10 mouse cellular contexts compared by ENCODE assay signal in genomic region chr9:25317827-25318505, GRCm38 (mm10).
DNase-seq lines count a peak whose midpoint lies in the region; ATAC-seq and TF ChIP-seq lines count a peak whose summit lies in the region.
"Had no signal": no experiment of that assay in that cellular context is flagged by ENCODE, and none has a peak within 500 bp of the region (broad histone marks: within the 10 kb centered on the region; RNA-seq: fewer than 3 reads in every experiment).

No protein-coding gene starts in this region.

- TF ChIP-seq CTCF in hindbrain, postnatal 0 days (IDR thresholded peaks at IDR 0.05; ENCODE audit: low read depth): peak; percentile 95

- H3K36me3 ChIP-seq in liver, embryonic 12.5 days: peaks cover under 1% of the 10 kb centered on the region; the same call in 1 of the 2 replicates
- no peaks in the 10 kb centered on the region for H3K36me3 ChIP-seq in hindbrain, postnatal 0 days (ENCODE audit: insufficient read depth, low read length)

- WGBS in liver, embryonic 12.5 days (ENCODE audit: insufficient replicate concordance): 51% methylated on average over 4 of the region's 4 CpGs
- 50% methylated on average over 4 of the region's 4 CpGs for WGBS in hindbrain, postnatal 0 days

- H3K4me2 ChIP-seq in liver, embryonic 12.5 days: no peak overlapping the region
- H3K4me2 ChIP-seq in hindbrain, postnatal 0 days (ENCODE audit: low read depth, low read length): no peak overlapping the region
- H3K4me2 ChIP-seq: limb, embryonic 15.5 days had no signal

- ATAC-seq in liver, embryonic 12.5 days: no peak; the same call in 1 of the 2 replicates
- ATAC-seq in hindbrain, postnatal 0 days: peak; percentile 94
- peak; percentile 92 for ATAC-seq in megakaryocyte progenitor cell, adult 5-6 weeks (replicated peaks; ENCODE audit: poor library complexity)

- H3K9me3 ChIP-seq in liver, embryonic 12.5 days (replicated peaks): no peaks in the 10 kb centered on the region
- H3K9me3 ChIP-seq in hindbrain, postnatal 0 days (ENCODE audit: low read length): no peaks in the 10 kb centered on the region
- H3K9me3 ChIP-seq: G1E; limb, embryonic 15.5 days had no signal

- no peaks in the 10 kb centered on the region for H3K4me1 ChIP-seq in liver, embryonic 12.5 days
- H3K4me1 ChIP-seq in hindbrain, postnatal 0 days (ENCODE audit: insufficient read depth, low read length): no peaks in the 10 kb centered on the region
- H3K4me1 ChIP-seq: limb, embryonic 15.5 days had no signal

- DNase-seq in liver: peak; percentile 21
- peak; percentile 18 for DNase-seq in cerebellum, adult 8-10 months
- peak; percentile 19 for DNase-seq in forelimb bud, embryonic 11.5 days (ENCODE audit: low read depth, low spot score)
- DNase-seq in hindbrain, postnatal 0 days (ENCODE audit: low spot score): peak; percentile 84
- DNase-seq in layer of hippocampus, postnatal 36 days: peak; percentile 48 to 52
- peak; percentile 68 for DNase-seq in right cerebral cortex, postnatal 4 days

- no peak overlapping the region for H3K4me3 ChIP-seq in liver, embryonic 12.5 days
- no peak overlapping the region for H3K4me3 ChIP-seq in hindbrain, postnatal 0 days (ENCODE audit: low read length)
- H3K4me3 ChIP-seq: limb, embryonic 15.5 days had no signal

- H3K9ac ChIP-seq in liver, embryonic 12.5 days: no peak overlapping the region
- no peak overlapping the region for H3K9ac ChIP-seq in hindbrain, postnatal 0 days (replicated peaks; ENCODE audit: low read length)
- H3K9ac ChIP-seq: limb, embryonic 15.5 days had no signal

- H3K27ac ChIP-seq in liver, embryonic 12.5 days: no peak overlapping the region
- no peak overlapping the region for H3K27ac ChIP-seq in hindbrain, postnatal 0 days
- H3K27ac ChIP-seq: limb, embryonic 15.5 days had no signal

- H3K27me3 ChIP-seq in liver, embryonic 12.5 days (replicated peaks): no peaks in the 10 kb centered on the region
- no peaks in the 10 kb centered on the region for H3K27me3 ChIP-seq in hindbrain, postnatal 0 days (ENCODE audit: insufficient read depth, low read length)
- H3K27me3 ChIP-seq: limb, embryonic 15.5 days had no signal

Comparison
In these comparisons a context has a peak if more than half of its experiments do, and no peak if none do; other contexts are left out.
1. DNase-seq: peak in every context shown above with its lines; median percentile 84 in hindbrain, postnatal 0 days; 68 in right cerebral cortex, postnatal 4 days; 50 in layer of hippocampus, postnatal 36 days; 21 in liver; 19 in forelimb bud, embryonic 11.5 days; 18 in cerebellum, adult 8-10 months.